Mouse (Mus musculus): ENCODE results near the gene Kdm1a. TPM values are rescaled to one million over a fixed set of nuclear protein-coding genes. Genes with fewer than 3 reads are reported as not detected.
A peak's percentile ranks its signal among the peaks of the same experiment; 100 is the strongest.

The Kdm1a gene
- polyA plus RNA-seq, 1 experiment from 2014 or later: 102 TPM

- Histone ChIP-seq H3K36me3 (ENCODE audit: control insufficient read depth, insufficient read depth, low read length) (no peaks in the 10 kb centered on the region), H3K4me3 (ENCODE audit: low read depth, low read length) (peak overlapping the region; percentile 46), H3K9ac (ENCODE audit: low read length) (peak overlapping the region; percentile 54), H3K27ac (ENCODE audit: low read depth, low read length) (no peak overlapping the region), H3K4me2 (ENCODE audit: low read depth) (peak overlapping the region; percentile 91), H3K9me3 (ENCODE audit: control insufficient read depth, low read length) (no peaks in the 10 kb centered on the region), H3K27me3 (ENCODE audit: control insufficient read depth, insufficient read depth, low read length) (peaks cover 25% of the 10 kb centered on the region), H3K4me1 (ENCODE audit: control insufficient read depth, insufficient read depth, low read length) (peaks cover 14% of the 10 kb centered on the region)
- WGBS: 3% methylated on average over 66 of the region's 76 CpGs
- DNase-seq (ENCODE audit: low spot score) (peak; percentile 74), ATAC-seq (ENCODE audit: insufficient read depth, low FRiP score, low TSS enrichment) (no peak)
These were observed 35.2 kb upstream of the Kdm1a start for GRCm38 (mm10) chr4:136637563-136638229.

- Histone ChIP-seq H3K9ac (ENCODE audit: low read length) (peak overlapping the region; percentile 54), H3K4me2 (ENCODE audit: low read depth) (peak overlapping the region; percentile 91), H3K9me3 (ENCODE audit: control insufficient read depth, low read length) (no peaks in the 10 kb centered on the region), H3K36me3 (ENCODE audit: control insufficient read depth, insufficient read depth, low read length) (no peaks in the 10 kb centered on the region), H3K27me3 (ENCODE audit: control insufficient read depth, insufficient read depth, low read length) (peaks cover 25% of the 10 kb centered on the region), H3K4me1 (ENCODE audit: control insufficient read depth, insufficient read depth, low read length) (peaks cover 14% of the 10 kb centered on the region), H3K4me3 (ENCODE audit: low read depth, low read length) (peak overlapping the region; percentile 46), H3K27ac (ENCODE audit: low read depth, low read length) (no peak overlapping the region)
- DNase-seq (ENCODE audit: low spot score): no peak
- ATAC-seq (ENCODE audit: insufficient read depth, low FRiP score, low TSS enrichment): no peak
- WGBS: 16% methylated on average over 37 of the region's 37 CpGs
These were observed 34.5 kb upstream of the Kdm1a start for GRCm38 (mm10) chr4:136636983-136637562.

- H3K9me3 ChIP-seq (ENCODE audit: control insufficient read depth, low read length): no peaks in the 10 kb centered on the region
- peaks cover 25% of the 10 kb centered on the region for H3K27me3 ChIP-seq (ENCODE audit: control insufficient read depth, insufficient read depth, low read length)
- H3K4me2 ChIP-seq (ENCODE audit: low read depth): no peak overlapping the region
- H3K4me3 ChIP-seq (ENCODE audit: low read depth, low read length): no peak overlapping the region
- ATAC-seq (ENCODE audit: insufficient read depth, low FRiP score, low TSS enrichment) (no peak), DNase-seq (ENCODE audit: low spot score) (no peak)
- H3K27ac ChIP-seq (ENCODE audit: low read depth, low read length): no peak overlapping the region
- no peaks in the 10 kb centered on the region for H3K36me3 ChIP-seq (ENCODE audit: control insufficient read depth, insufficient read depth, low read length)
- H3K9ac ChIP-seq (ENCODE audit: low read length): no peak overlapping the region
- 57% methylated on average over 5 of the region's 5 CpGs for WGBS
- H3K4me1 ChIP-seq (ENCODE audit: control insufficient read depth, insufficient read depth, low read length): peaks cover 14% of the 10 kb centered on the region
These were observed 34.0 kb upstream of the Kdm1a start for GRCm38 (mm10) chr4:136636511-136636910.

GRCm38 (mm10) chr4:136635995-136636394 is 33.5 kb upstream of the Kdm1a start:
- ATAC-seq (ENCODE audit: insufficient read depth, low FRiP score, low TSS enrichment): no peak
- Histone ChIP-seq H3K36me3 (ENCODE audit: control insufficient read depth, insufficient read depth, low read length) (no peaks in the 10 kb centered on the region), H3K27ac (ENCODE audit: low read depth, low read length) (no peak overlapping the region), H3K27me3 (ENCODE audit: control insufficient read depth, insufficient read depth, low read length) (peaks cover 25% of the 10 kb centered on the region), H3K4me1 (ENCODE audit: control insufficient read depth, insufficient read depth, low read length) (peaks cover 14% of the 10 kb centered on the region), H3K4me3 (ENCODE audit: low read depth, low read length) (no peak overlapping the region), H3K4me2 (ENCODE audit: low read depth) (no peak overlapping the region), H3K9me3 (ENCODE audit: control insufficient read depth, low read length) (no peaks in the 10 kb centered on the region), H3K9ac (ENCODE audit: low read length) (no peak overlapping the region)
- DNase-seq (ENCODE audit: low spot score): no peak

- ATAC-seq (ENCODE audit: insufficient read depth, low FRiP score, low TSS enrichment) (no peak), DNase-seq (ENCODE audit: low spot score) (no peak)
- Histone ChIP-seq H3K9me3 (ENCODE audit: control insufficient read depth, low read length) (no peaks in the 10 kb centered on the region), H3K27ac (ENCODE audit: low read depth, low read length) (no peak overlapping the region), H3K4me3 (ENCODE audit: low read depth, low read length) (no peak overlapping the region), H3K36me3 (ENCODE audit: control insufficient read depth, insufficient read depth, low read length) (no peaks in the 10 kb centered on the region), H3K27me3 (ENCODE audit: control insufficient read depth, insufficient read depth, low read length) (peaks cover 2% of the 10 kb centered on the region), H3K4me1 (ENCODE audit: control insufficient read depth, insufficient read depth, low read length) (no peaks in the 10 kb centered on the region), H3K4me2 (ENCODE audit: low read depth) (no peak overlapping the region), H3K9ac (ENCODE audit: low read length) (no peak overlapping the region)
- WGBS: 87% methylated on average over 11 of the region's 11 CpGs
These were observed 28.9 kb upstream of the Kdm1a start for GRCm38 (mm10) chr4:136631237-136631994.

- H3K9me3 ChIP-seq (ENCODE audit: control insufficient read depth, low read length): no peaks in the 10 kb centered on the region
- DNase-seq (ENCODE audit: low spot score) (no peak), ATAC-seq (ENCODE audit: insufficient read depth, low FRiP score, low TSS enrichment) (no peak)
- H3K9ac ChIP-seq (ENCODE audit: low read length): no peak overlapping the region
- no peaks in the 10 kb centered on the region for H3K27me3 ChIP-seq (ENCODE audit: control insufficient read depth, insufficient read depth, low read length)
- H3K27ac ChIP-seq (ENCODE audit: low read depth, low read length): no peak overlapping the region
- H3K36me3 ChIP-seq (ENCODE audit: control insufficient read depth, insufficient read depth, low read length): no peaks in the 10 kb centered on the region
- no peaks in the 10 kb centered on the region for H3K4me1 ChIP-seq (ENCODE audit: control insufficient read depth, insufficient read depth, low read length)
- H3K4me3 ChIP-seq (ENCODE audit: low read depth, low read length): no peak overlapping the region
- H3K4me2 ChIP-seq (ENCODE audit: low read depth): no peak overlapping the region
- WGBS: 70% methylated on average over 6 of the region's 6 CpGs
These were observed 24.1 kb upstream of the Kdm1a start for GRCm38 (mm10) chr4:136626590-136626989.

- H3K4me3 ChIP-seq (ENCODE audit: low read depth, low read length): no peak within 1 kb of the TSS
These were observed 19.9 kb upstream of the Kdm1a start, which contains the start of gene Lactbl1 for GRCm38 (mm10) chr4:136622388-136622787. TSS of gene Lactbl1 (plus strand) at chr4:136622621.

GRCm38 (mm10) chr4:136621956-136622355 is 19.4 kb upstream of the Kdm1a start:
- WGBS: 50% methylated on average over 5 of the region's 5 CpGs
- H3K36me3 ChIP-seq (ENCODE audit: control insufficient read depth, insufficient read depth, low read length): no peaks in the 10 kb centered on the region

More at GRCm38 (mm10) chr4:136622388-136622787, 19.9 kb upstream of the Kdm1a start, which contains the start of gene Lactbl1:
- H3K4me1 ChIP-seq (ENCODE audit: control insufficient read depth, insufficient read depth, low read length): no peaks in the 10 kb centered on the region
- 52% methylated on average over 6 of the region's 6 CpGs for WGBS
- H3K27me3 ChIP-seq (ENCODE audit: control insufficient read depth, insufficient read depth, low read length): no peaks in the 10 kb centered on the region
- H3K9ac ChIP-seq (ENCODE audit: low read length): no peak within 1 kb of the TSS
- no peak within 1 kb of the TSS for H3K4me2 ChIP-seq (ENCODE audit: low read depth)
- H3K27ac ChIP-seq (ENCODE audit: low read depth, low read length): no peak within 1 kb of the TSS
- H3K9me3 ChIP-seq (ENCODE audit: control insufficient read depth, low read length): no peaks in the 10 kb centered on the region
- no peak for DNase-seq (ENCODE audit: low spot score)
- H3K36me3 ChIP-seq (ENCODE audit: control insufficient read depth, insufficient read depth, low read length): no peaks in the 10 kb centered on the region
- no peak for ATAC-seq (ENCODE audit: insufficient read depth, low FRiP score, low TSS enrichment)

More at GRCm38 (mm10) chr4:136621956-136622355, 19.4 kb upstream of the Kdm1a start:
- DNase-seq (ENCODE audit: low spot score) (no peak), ATAC-seq (ENCODE audit: insufficient read depth, low FRiP score, low TSS enrichment) (no peak)
- no peak overlapping the region for H3K4me3 ChIP-seq (ENCODE audit: low read depth, low read length)
- no peaks in the 10 kb centered on the region for H3K9me3 ChIP-seq (ENCODE audit: control insufficient read depth, low read length)
- H3K9ac ChIP-seq (ENCODE audit: low read length): no peak overlapping the region
- H3K4me2 ChIP-seq (ENCODE audit: low read depth): no peak overlapping the region
- no peaks in the 10 kb centered on the region for H3K27me3 ChIP-seq (ENCODE audit: control insufficient read depth, insufficient read depth, low read length)
- H3K27ac ChIP-seq (ENCODE audit: low read depth, low read length): no peak overlapping the region
- H3K4me1 ChIP-seq (ENCODE audit: control insufficient read depth, insufficient read depth, low read length): no peaks in the 10 kb centered on the region
